Comparison of ENCODE assay signal across 8 mouse cellular contexts in genomic region chr6:137735671-137736238, GRCm38 (mm10). TPM values are rescaled to one million over a fixed set of nuclear protein-coding genes. Genes with fewer than 3 reads are reported as not detected.
DNase-seq lines count a peak whose midpoint lies in the region; ATAC-seq and TF ChIP-seq lines count a peak whose summit lies in the region.

No protein-coding gene starts in this region.

- no peaks in the 10 kb centered on the region; the same call in 1 of the 2 replicates for H3K27me3 ChIP-seq in kidney, embryonic 14.5 days (ENCODE audit: control insufficient read depth, insufficient read depth, low read length)
- peaks cover 8% of the 10 kb centered on the region for H3K27me3 ChIP-seq in Patski
- no peaks in the 10 kb centered on the region for H3K27me3 ChIP-seq in forebrain, embryonic 11.5 days (ENCODE audit: control insufficient read depth, insufficient read depth, low read length)
- H3K27me3 ChIP-seq in liver, embryonic 12.5 days (replicated peaks): peaks cover 5% of the 10 kb centered on the region; the same call in 1 of the 2 replicates
- no peaks in the 10 kb centered on the region for H3K27me3 ChIP-seq in stomach, embryonic 16.5 days (ENCODE audit: control insufficient read depth, insufficient read depth, low read length)

- CTCF ChIA-PET in Patski (lab: Charles Lee): no interaction called here

- in situ Hi-C loops in Patski (cut with MboI; ENCODE audit: low pct_unique_long_range_greater_than_20kb): loop anchor here (25.0 kb wide), 1 partner anchor 923 kb away; the partner anchor contains the start of genes H2afj and Hist4h4

- no peaks in the 10 kb centered on the region for H3K9me3 ChIP-seq in kidney, embryonic 14.5 days (ENCODE audit: control insufficient read depth, low read length)
- no peaks in the 10 kb centered on the region for H3K9me3 ChIP-seq in forebrain, embryonic 11.5 days (ENCODE audit: control insufficient read depth, low read length)
- H3K9me3 ChIP-seq in liver, embryonic 12.5 days (replicated peaks): no peaks in the 10 kb centered on the region
- no peaks in the 10 kb centered on the region for H3K9me3 ChIP-seq in stomach, embryonic 16.5 days (replicated peaks; ENCODE audit: control insufficient read depth, low read length)

- peaks cover 8% of the 10 kb centered on the region for H3K4me1 ChIP-seq in kidney, embryonic 14.5 days (ENCODE audit: control insufficient read depth, insufficient read depth, low read length)
- H3K4me1 ChIP-seq in forebrain, embryonic 11.5 days (replicated peaks; ENCODE audit: control insufficient read depth, insufficient read depth, low read length): peaks cover 6% of the 10 kb centered on the region; the same call in 1 of the 2 replicates
- peaks cover 34% of the 10 kb centered on the region for H3K4me1 ChIP-seq in liver, embryonic 12.5 days
- peaks cover 13% of the 10 kb centered on the region for H3K4me1 ChIP-seq in stomach, embryonic 16.5 days (ENCODE audit: control insufficient read depth, insufficient read depth, low read length)

- no peak overlapping the region; the same call in 1 of the 2 replicates for H3K27ac ChIP-seq in kidney, embryonic 14.5 days (ENCODE audit: low read depth, low read length)
- no peak overlapping the region for H3K27ac ChIP-seq in forebrain, embryonic 11.5 days (ENCODE audit: low read depth, low read length)
- H3K27ac ChIP-seq in liver, embryonic 12.5 days: peak overlapping the region; percentile 87; the same call in 1 of the 2 replicates
- H3K27ac ChIP-seq in stomach, embryonic 16.5 days (ENCODE audit: low read length): peak overlapping the region; percentile 69

- 4% methylated on average over 17 of the region's 17 CpGs for WGBS in kidney, embryonic 14.5 days
- WGBS in forebrain, embryonic 11.5 days: 9% methylated on average over 17 of the region's 17 CpGs
- WGBS in liver, embryonic 12.5 days (ENCODE audit: insufficient replicate concordance): 5% methylated on average over 17 of the region's 17 CpGs
- WGBS in stomach, embryonic 16.5 days: 9% methylated on average over 17 of the region's 17 CpGs

- H3K4me2 ChIP-seq in kidney, embryonic 14.5 days (replicated peaks; ENCODE audit: low read depth, low read length): peak overlapping the region; percentile 69
- peak overlapping the region; percentile 68 for H3K4me2 ChIP-seq in forebrain, embryonic 11.5 days (ENCODE audit: low read depth, low read length, severe bottlenecking)
- H3K4me2 ChIP-seq in liver, embryonic 12.5 days: peak overlapping the region; percentile 87
- peak overlapping the region; percentile 94 for H3K4me2 ChIP-seq in stomach, embryonic 16.5 days (ENCODE audit: low read depth, low read length)

- H3K4me3 ChIP-seq in kidney, embryonic 14.5 days (ENCODE audit: low read length): peak overlapping the region; percentile 95
- H3K4me3 ChIP-seq in forebrain, embryonic 11.5 days (ENCODE audit: low read depth, low read length): peak overlapping the region; percentile 86
- peak overlapping the region; percentile 80 for H3K4me3 ChIP-seq in liver, embryonic 12.5 days
- H3K4me3 ChIP-seq in stomach, embryonic 16.5 days (replicated peaks; ENCODE audit: low read length): peak overlapping the region; percentile 98

- no peak for TF ChIP-seq CTCF in Patski (IDR thresholded peaks at IDR 0.05)

- ATAC-seq in kidney, embryonic 14.5 days (ENCODE audit: low FRiP score, low TSS enrichment): no peak
- ATAC-seq in Patski: peak; percentile 12
- no peak for ATAC-seq in forebrain, embryonic 11.5 days (replicated peaks; ENCODE audit: low FRiP score)
- no peak for ATAC-seq in liver, embryonic 12.5 days
- no peak for ATAC-seq in stomach, embryonic 16.5 days (ENCODE audit: insufficient read depth, low FRiP score)

- DNase-seq in kidney, postnatal 36 days: no peak
- no peak for DNase-seq in Patski (ENCODE audit: low read depth, low spot score)
- no peak for DNase-seq in forebrain, embryonic 11.5 days (ENCODE audit: low spot score)
- no peak for DNase-seq in frontal cortex, postnatal 36 days (ENCODE audit: low spot score in 2 of 2)
- no peak for DNase-seq in right cerebral cortex, postnatal 14 days

- H3K9ac ChIP-seq in kidney, embryonic 14.5 days (ENCODE audit: low read depth, low read length): peak overlapping the region; percentile 95
- H3K9ac ChIP-seq in forebrain, embryonic 11.5 days (ENCODE audit: low read length): peak overlapping the region; percentile 70
- H3K9ac ChIP-seq in liver, embryonic 12.5 days: peak overlapping the region; percentile 86
- H3K9ac ChIP-seq in stomach, embryonic 16.5 days (ENCODE audit: low read length): peak overlapping the region; percentile 95

- POLR2A ChIA-PET in Patski (lab: Charles Lee): no interaction called here

- H3K36me3 ChIP-seq in kidney, embryonic 14.5 days (ENCODE audit: control insufficient read depth, insufficient read depth, low read length): peaks cover 23% of the 10 kb centered on the region
- no peaks in the 10 kb centered on the region; the same call in 1 of the 2 replicates for H3K36me3 ChIP-seq in forebrain, embryonic 11.5 days (ENCODE audit: control insufficient read depth, insufficient read depth, low read length)
- peaks cover 41% of the 10 kb centered on the region for H3K36me3 ChIP-seq in liver, embryonic 12.5 days
- peaks cover 14% of the 10 kb centered on the region; the same call in 1 of the 2 replicates for H3K36me3 ChIP-seq in stomach, embryonic 16.5 days (ENCODE audit: control insufficient read depth, insufficient read depth, low read length)

RNA-seq across cellular contexts. Expression of gene Strap, which starts 0.9 kb away (rescaled TPM):
- polyA plus RNA-seq in kidney, embryonic 14.5 days (2014; fragmentation: Nextera tagmentation; extraction: Ambion mirVana): 198 and 200 TPM in 2 replicates
- 142 TPM for polyA plus RNA-seq in Patski (2021)
- polyA plus RNA-seq in forebrain, embryonic 11.5 days (2014; fragmentation: Nextera tagmentation; extraction: Ambion mirVana): 235 and 245 TPM in 2 replicates
- polyA plus RNA-seq in liver, embryonic 12.5 days (2016; fragmentation: Nextera tagmentation; extraction: Ambion mirVana): 130 and 131 TPM in 2 replicates
- polyA plus RNA-seq in stomach, embryonic 16.5 days (2015; fragmentation: Nextera tagmentation; extraction: Ambion mirVana): 123 and 131 TPM in 2 replicates

RNA-seq across cellular contexts. Expression of gene Dera, which starts 18.6 kb away (rescaled TPM):
- 68.7 and 73.1 TPM in 2 replicates for polyA plus RNA-seq in kidney, embryonic 14.5 days (2014; fragmentation: Nextera tagmentation; extraction: Ambion mirVana)
- 17.5 TPM for polyA plus RNA-seq in Patski (2021)
- 44.5 and 46.4 TPM in 2 replicates for polyA plus RNA-seq in forebrain, embryonic 11.5 days (2014; fragmentation: Nextera tagmentation; extraction: Ambion mirVana)
- 60.1 and 63.6 TPM in 2 replicates for polyA plus RNA-seq in liver, embryonic 12.5 days (2016; fragmentation: Nextera tagmentation; extraction: Ambion mirVana)
- 65.5 and 66.0 TPM in 2 replicates for polyA plus RNA-seq in stomach, embryonic 16.5 days (2015; fragmentation: Nextera tagmentation; extraction: Ambion mirVana)

Comparison
In these comparisons a context has a peak if more than half of its experiments do, and no peak if none do; other contexts are left out.
1. H3K27ac ChIP-seq: peak in liver, embryonic 12.5 days (single experiment) and stomach, embryonic 16.5 days (single experiment); none in kidney, embryonic 14.5 days (single experiment) and forebrain, embryonic 11.5 days (single experiment).
2. Peak in every context shown above with its lines, with median percentiles within 50 percentile points of each other: H3K4me2 ChIP-seq, H3K4me3 ChIP-seq and H3K9ac ChIP-seq.